Mouse (Mus musculus) erythroblast, embryonic 14.5 days (primary cell): ENCODE results near the gene Them7.

Experiments used
- GATA1 ChIP-seq: IDR thresholded peaks from 2 replicates; pipeline ENCODE4 v1.6.1; 2012; ENCODE audit warnings: low read length, inconsistent platforms, mixed read lengths
- TAL1 ChIP-seq: IDR thresholded peaks from 3 replicates; pipeline ENCODE4 v1.6.1; 2012; ENCODE audit warnings: low read length, inconsistent platforms, mixed read lengths

GRCm38 (mm10) chr2:105182501-105182900, 41.6 kb upstream of the Them7 start:
- no peak for TF ChIP-seq GATA1
- TF ChIP-seq TAL1, result no peak
